Mouse (Mus musculus) lung, adult 2 months (tissue): Measurements from ENCODE around the gene Ccl17.

ENCODE experiments used
- CTCF ChIP-seq: fragments of 200-500 bp; IDR thresholded peaks from 2 replicates; pipeline ENCODE4 v1.5.1; 2011; ENCODE audit warnings: mild to moderate bottlenecking, low read length, control low read depth; ENCODE audit not compliant: insufficient read depth
- POLR2A ChIP-seq: fragments of 200-500 bp; IDR thresholded peaks from 2 replicates; pipeline ENCODE4 v1.6.1; 2011; ENCODE audit warnings: low read depth, mild to moderate bottlenecking, control low read depth, low read length, borderline replicate concordance; ENCODE audit errors: extremely low read depth

GRCm38 (mm10) chr8:94800278-94800968 lies 9.8 kb upstream of the Ccl17 start:
- TF ChIP-seq CTCF (no peak), POLR2A (no peak)
